Mouse (Mus musculus) liver, adult 2 months (tissue): ENCODE results near the gene Numbl.

ENCODE experiments used
- CTCF ChIP-seq: fragments of 200-500 bp; IDR thresholded peaks from 2 replicates; pipeline ENCODE4 v1.5.1; 2011; ENCODE audit warnings: low read depth, low read length, control low read depth
- POLR2A ChIP-seq: fragments of 200-500 bp; IDR thresholded peaks from 2 replicates; pipeline ENCODE4 v1.6.1; 2011; ENCODE audit warnings: low read length, control low read depth; ENCODE audit not compliant: insufficient read depth; ENCODE audit errors: extremely low read depth

DNA sequence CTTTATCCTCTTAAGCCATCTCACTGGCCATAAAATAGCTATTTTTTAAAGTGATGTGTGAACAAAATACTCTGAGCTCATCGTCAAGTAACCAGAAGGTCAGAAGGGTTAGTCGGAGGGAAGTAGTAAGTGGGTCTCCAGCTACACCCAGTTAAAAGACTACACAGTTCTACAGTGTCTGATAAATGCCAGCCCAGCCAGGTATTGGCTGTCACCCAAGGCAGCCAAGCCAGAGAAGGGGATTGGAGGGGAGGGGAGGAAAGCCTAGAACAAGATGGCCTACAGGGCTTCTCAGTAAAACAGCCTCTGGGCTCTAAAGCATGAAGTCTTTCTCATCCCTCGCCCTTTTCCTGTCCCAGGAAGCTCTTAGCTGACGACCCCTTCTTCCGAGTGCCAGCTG, 8.3 kb upstream of the Numbl start:
- no peak for TF ChIP-seq POLR2A
- no peak for TF ChIP-seq CTCF
